Mouse (Mus musculus) kidney, postnatal 0 days (tissue): Measurements from ENCODE around the gene Actr8. TPM values are rescaled to one million over a fixed set of nuclear protein-coding genes. Genes with fewer than 3 reads are reported as not detected.
A peak's percentile ranks its signal among the peaks of the same experiment; 100 is the strongest.

Source experiments
- ATAC-seq: fragments of 200-750 bp; cut with Nextera tagmentation; replicated peaks from 2 replicates; pipeline ENCODE4 v1.8.0; 2017; ENCODE audit warnings: low read depth, moderate number of reproducible peaks, moderate TSS enrichment, moderate library complexity; ENCODE audit not compliant: low FRiP score
- DNase-seq: peaks from one replicate; pipeline ENCODE4 v3.0.0-alpha.2; 2016; ENCODE audit warnings: low spot score
- H3K27ac ChIP-seq: fragments of 300-500 bp; sonication (generic); 2 replicates; pipeline ENCODE4 v1.5.1; 2014; ENCODE audit warnings: mild to moderate bottlenecking
- H3K27me3 ChIP-seq: fragments of 300-500 bp; sonication (generic); 2 replicates; pipeline ENCODE4 v1.6.1; 2014; ENCODE audit warnings: low read length, mixed read lengths; ENCODE audit not compliant: insufficient read depth
- H3K36me3 ChIP-seq: fragments of 300-500 bp; sonication (generic); 2 replicates; pipeline ENCODE4 v1.6.1; 2014; ENCODE audit warnings: low read length, mixed read lengths; ENCODE audit not compliant: insufficient read depth
- H3K4me1 ChIP-seq: fragments of 300-500 bp; sonication (generic); replicated peaks from 2 replicates; pipeline ENCODE4 v1.6.1; 2014; ENCODE audit warnings: antibody characterized with exemption, low read length, mixed read lengths; ENCODE audit not compliant: insufficient read depth
- H3K4me2 ChIP-seq: fragments of 300-500 bp; sonication (generic); 2 replicates; pipeline ENCODE4 v1.6.1; 2014; ENCODE audit warnings: mild to moderate bottlenecking, low read length, moderate library complexity, mixed read lengths
- H3K4me3 ChIP-seq: fragments of 300-500 bp; sonication (generic); replicated peaks from 2 replicates; pipeline ENCODE4 v1.5.1; 2014; ENCODE audit warnings: low read depth, low read length
- H3K9ac ChIP-seq: fragments of 300-500 bp; sonication (generic); 2 replicates; pipeline ENCODE4 v1.6.1; 2014; ENCODE audit warnings: low read depth, low read length
- H3K9me3 ChIP-seq: fragments of 300-500 bp; sonication (generic); replicated peaks from 2 replicates; pipeline ENCODE4 v1.6.1; 2016; ENCODE audit warnings: low read length, inconsistent platforms, mixed read lengths
- CTCF ChIP-seq: IDR thresholded peaks from 2 replicates; pipeline ENCODE4 v1.5.1; 2016; ENCODE audit warnings: antibody characterized with exemption, low read depth, mild to moderate bottlenecking, moderate library complexity
- WGBS: fragments of 180-500 bp; shearing (Covaris S2); extraction: QIAGEN DNeasy Blood & Tissue Kit; methylation state at CpG from one replicate; pipeline ENCODE4 v1.1.7; 2014; 5-methylcytosine and 5-hydroxymethylcytosine counted together
- microRNA-seq: library from miRNA; unstranded; fragments of <30 nt; microRNA quantifications from one replicate; pipeline ENCODE4, GENCODE M21; 2016
- polyA plus RNA-seq: library from polyadenylated mRNA; unstranded; fragments of >200 nt; fragmentation: Nextera tagmentation; extraction: Ambion mirVana; gene quantifications from 2 replicates; pipeline ENCODE4 v1.2.1, GENCODE M21; 2015

Actr8 gene
- polyA plus RNA-seq, 1 experiment from 2014 or later = 49.4 TPM

DNA sequence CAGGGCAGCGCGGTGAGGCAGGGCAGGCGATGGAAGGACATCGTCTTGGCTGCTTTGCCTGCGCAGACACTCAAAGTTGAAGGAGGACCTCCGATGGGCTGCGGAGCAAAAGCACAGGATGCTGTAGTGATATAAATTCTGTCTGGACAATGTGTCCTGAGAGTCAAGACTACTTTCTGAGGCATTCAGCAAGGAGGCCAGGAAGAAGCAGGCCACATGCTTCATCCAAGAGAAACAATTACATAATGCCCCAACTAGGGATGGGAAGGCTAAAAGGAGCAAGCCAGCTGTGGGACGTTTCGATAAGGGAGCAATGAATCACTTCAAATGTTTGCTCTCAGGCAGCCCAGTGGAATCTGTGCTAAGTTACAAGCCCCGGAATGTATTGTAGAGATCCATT lies 67.1 kb downstream of the Actr8 start:
- peak; percentile 50 for DNase-seq
- Histone ChIP-seq H3K27ac (no peak overlapping the region), H3K9ac (no peak overlapping the region), H3K4me3 (no peak overlapping the region), H3K36me3 (no peaks in the 10 kb centered on the region), H3K4me1 (no peaks in the 10 kb centered on the region), H3K9me3 (no peaks in the 10 kb centered on the region), H3K4me2 (no peak overlapping the region), H3K27me3 (no peaks in the 10 kb centered on the region)
- 65% methylated on average over 10 of the region's 10 CpGs for WGBS
- no peak for ATAC-seq
- no peak for TF ChIP-seq CTCF

DNA sequence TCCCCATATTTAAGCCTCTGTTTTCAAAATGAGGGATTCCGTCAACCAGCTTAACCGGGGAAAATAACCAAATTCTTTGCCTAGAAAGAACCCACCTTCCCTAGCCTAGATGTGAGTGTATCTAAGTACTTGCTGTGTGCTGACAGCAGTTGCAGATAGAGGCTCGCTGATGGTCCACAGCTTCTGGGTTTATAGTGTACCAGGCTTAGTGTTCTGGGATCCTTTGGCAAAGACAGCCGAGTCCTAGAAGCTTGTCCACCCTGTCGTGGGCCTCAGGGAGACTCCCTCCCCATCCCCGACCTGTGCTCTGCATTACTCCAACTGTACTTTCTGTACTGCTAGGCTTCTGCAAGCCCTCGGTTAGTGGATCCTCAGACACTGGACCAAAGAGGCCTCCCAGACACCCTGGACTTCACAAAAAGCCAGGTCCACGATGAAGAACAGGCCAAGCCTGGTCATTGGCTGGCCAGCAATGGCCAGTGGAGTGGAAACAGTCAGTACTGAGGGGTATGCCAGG lies 67.6 kb downstream of the Actr8 start:
- Histone ChIP-seq H3K4me2 (no peak overlapping the region), H3K9ac (no peak overlapping the region), H3K4me3 (no peak overlapping the region), H3K27ac (no peak overlapping the region), H3K36me3 (no peaks in the 10 kb centered on the region), H3K9me3 (no peaks in the 10 kb centered on the region), H3K4me1 (no peaks in the 10 kb centered on the region), H3K27me3 (no peaks in the 10 kb centered on the region)
- TF ChIP-seq CTCF = no peak
- ATAC-seq = no peak
- WGBS = 72% methylated on average over 8 of the region's 8 CpGs
- DNase-seq = no peak

DNA sequence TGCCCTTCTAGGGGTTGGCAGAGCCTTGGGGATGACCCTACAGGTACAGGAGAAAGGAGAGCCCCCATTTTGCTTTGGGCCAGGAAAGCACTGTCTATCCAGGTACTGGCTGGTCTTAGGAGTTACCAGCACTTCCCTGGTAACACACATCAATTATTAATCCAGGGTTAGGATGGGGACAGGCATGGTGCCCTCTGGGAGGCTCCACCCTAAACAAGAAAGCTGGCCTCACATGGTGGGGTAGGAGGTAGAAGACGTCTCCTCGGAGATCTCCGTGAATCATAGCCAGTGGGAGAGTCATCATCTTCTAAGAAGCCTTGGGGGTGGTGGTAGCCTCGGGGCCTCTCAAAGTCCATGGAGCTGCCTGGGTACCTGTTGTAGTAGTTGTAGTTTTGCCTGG lies 68.8 kb downstream of the Actr8 start:
- TF ChIP-seq CTCF = no peak
- no peak overlapping the region for H3K9ac ChIP-seq
- no peaks in the 10 kb centered on the region for H3K9me3 ChIP-seq
- H3K4me2 ChIP-seq = no peak overlapping the region
- 70% methylated on average over 4 of the region's 4 CpGs for WGBS
- no peaks in the 10 kb centered on the region for H3K27me3 ChIP-seq
- no peaks in the 10 kb centered on the region for H3K36me3 ChIP-seq
- ATAC-seq (no peak), DNase-seq (no peak)
- no peak overlapping the region for H3K27ac ChIP-seq
- no peak overlapping the region for H3K4me3 ChIP-seq
- H3K4me1 ChIP-seq = no peaks in the 10 kb centered on the region

DNA sequence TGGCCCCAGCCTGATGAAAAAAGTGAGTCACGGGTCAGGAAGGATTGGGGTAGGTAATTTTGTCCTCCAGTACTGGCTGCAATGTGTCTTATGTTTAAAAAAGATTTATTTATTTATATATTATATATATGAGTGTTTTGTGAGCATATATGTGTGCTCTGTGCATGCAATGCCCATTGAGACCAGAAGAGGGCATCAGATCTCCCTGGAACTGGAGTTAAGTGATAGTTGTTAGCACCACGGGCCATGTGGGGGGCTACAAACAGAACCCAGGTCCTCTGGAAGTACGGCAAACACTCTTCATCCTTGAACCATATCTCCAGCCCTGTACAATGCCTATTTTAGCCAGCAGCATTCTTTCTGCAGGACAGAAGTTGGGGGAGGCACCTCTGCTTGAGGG lies 69.9 kb downstream of the Actr8 start:
- ATAC-seq (no peak), DNase-seq (no peak)
- Histone ChIP-seq H3K27me3 (no peaks in the 10 kb centered on the region), H3K36me3 (no peaks in the 10 kb centered on the region), H3K4me1 (no peaks in the 10 kb centered on the region), H3K4me2 (no peak overlapping the region), H3K4me3 (no peak overlapping the region), H3K9ac (no peak overlapping the region), H3K9me3 (no peaks in the 10 kb centered on the region), H3K27ac (no peak overlapping the region)
- WGBS = 96% methylated on average over 3 of the region's 3 CpGs
- peak; percentile 40; the same call in 1 of the 2 replicates for TF ChIP-seq CTCF

DNA sequence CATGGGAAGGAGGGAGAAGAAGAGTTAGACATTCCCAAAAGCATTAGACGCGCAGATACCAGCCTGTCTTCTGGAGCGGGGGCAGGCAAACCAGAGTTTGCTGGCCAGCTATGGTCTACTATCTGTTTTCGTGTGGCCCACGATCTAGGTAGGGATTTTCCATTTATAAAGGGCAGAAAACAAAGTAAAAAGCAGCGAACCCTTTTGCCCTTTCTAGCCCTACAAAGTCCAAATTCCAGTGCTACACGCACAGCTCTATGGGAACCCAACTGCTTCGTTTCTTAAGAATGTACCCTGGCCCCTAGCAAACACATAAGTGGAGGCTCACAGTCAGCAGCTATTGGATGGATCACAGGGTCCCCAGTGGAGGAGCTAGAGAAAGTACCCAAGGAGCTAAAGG lies 72.1 kb downstream of the Actr8 start:
- H3K36me3 ChIP-seq = no peaks in the 10 kb centered on the region
- no peak overlapping the region for H3K4me3 ChIP-seq
- TF ChIP-seq CTCF = no peak
- H3K4me1 ChIP-seq = no peaks in the 10 kb centered on the region
- H3K27ac ChIP-seq = no peak overlapping the region
- no peak for ATAC-seq
- no peaks in the 10 kb centered on the region for H3K27me3 ChIP-seq
- no peaks in the 10 kb centered on the region for H3K9me3 ChIP-seq
- H3K9ac ChIP-seq = no peak overlapping the region
- WGBS = 87% methylated on average over 8 of the region's 8 CpGs
- no peak overlapping the region for H3K4me2 ChIP-seq
- DNase-seq = no peak

DNA sequence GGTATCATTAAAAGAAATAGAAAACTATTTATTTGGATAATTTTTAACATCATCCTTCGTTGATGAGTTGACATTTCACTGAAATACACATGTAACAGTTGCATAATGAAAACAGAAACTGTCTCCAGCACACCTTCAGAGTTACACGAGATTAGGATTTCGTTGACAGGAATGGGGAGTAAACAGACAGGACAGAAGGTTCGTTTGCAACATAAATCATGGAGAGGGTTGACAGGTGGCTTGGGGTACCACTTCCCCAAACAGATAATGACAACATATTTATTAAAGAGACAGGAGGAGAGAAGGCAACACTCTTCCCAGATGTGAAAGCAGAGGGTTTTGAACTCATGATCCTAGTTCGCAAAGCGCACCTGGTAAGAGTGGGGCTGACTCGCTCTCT lies 76.8 kb downstream of the Actr8 start:
- no peaks in the 10 kb centered on the region for H3K4me1 ChIP-seq
- no peak overlapping the region for H3K9ac ChIP-seq
- no peaks in the 10 kb centered on the region for H3K9me3 ChIP-seq
- ATAC-seq (no peak), DNase-seq (no peak)
- H3K36me3 ChIP-seq = no peaks in the 10 kb centered on the region
- H3K4me3 ChIP-seq = no peak overlapping the region
- H3K27ac ChIP-seq = no peak overlapping the region
- WGBS = 60% methylated on average over 7 of the region's 7 CpGs
- H3K27me3 ChIP-seq = no peaks in the 10 kb centered on the region
- no peak for TF ChIP-seq CTCF
- no peak overlapping the region for H3K4me2 ChIP-seq

Small RNA genes within 50 kb of the gene (microRNA-seq; reads per million reads assigned to microRNA genes)
- gene Mir6947 = not detected

Other genes starting within 250 kb of the Actr8 start
- 329 and 334 TPM in 2 replicates for gene Selenok, start 10.0 kb upstream of the Actr8 start, polyA plus RNA-seq
- gene Il17rb, start 30.6 kb downstream of the Actr8 start, polyA plus RNA-seq = 1.9 and 2.1 TPM in 2 replicates
- 4.1 and 4.3 TPM in 2 replicates for gene Chdh, start 30.7 kb downstream of the Actr8 start, polyA plus RNA-seq